Mouse (Mus musculus) E14TG2a.4 (cell line): Measurements from ENCODE around the gene Stambp.

Source experiments
- H3K27me3 ChIP-seq: 2 replicates; pipeline ENCODE4 v1.6.1; 2014; ENCODE audit warnings: low read length, control low read depth; ENCODE audit not compliant: insufficient read depth
- H3K36me3 ChIP-seq: 2 replicates; pipeline ENCODE4 v1.6.1; 2014; ENCODE audit warnings: low read length, control low read depth; ENCODE audit not compliant: insufficient read depth
- H3K4me1 ChIP-seq: replicated peaks from 2 replicates; pipeline ENCODE4 v1.6.1; 2014; ENCODE audit warnings: low read depth, low read length, control low read depth
- H3K4me3 ChIP-seq: replicated peaks from 2 replicates; pipeline ENCODE4 v1.5.1; 2014; ENCODE audit warnings: mild to moderate bottlenecking, low read length
- H3K9me3 ChIP-seq: 2 replicates; pipeline ENCODE4 v1.6.1; 2014; ENCODE audit warnings: low read length, control low read depth
- CTCF ChIP-seq: conservative IDR thresholded peaks from 2 replicates; pipeline ENCODE4 v1.5.1; 2014; ENCODE audit warnings: low read length
- NANOG ChIP-seq: IDR thresholded peaks from 2 replicates; pipeline ENCODE4 v1.6.1; 2014; ENCODE audit warnings: borderline replicate concordance, low read length, mixed read lengths
- POU5F1 ChIP-seq: IDR thresholded peaks from 2 replicates; pipeline ENCODE4 v1.6.1; 2014; ENCODE audit warnings: low read length, borderline replicate concordance

The Stambp gene

GRCm38 (mm10) chr6:83502656-83503055, 69.9 kb downstream of the Stambp start:
- peaks cover 25% of the 10 kb centered on the region for H3K4me1 ChIP-seq
- H3K36me3 ChIP-seq: peaks cover 16% of the 10 kb centered on the region
- peaks cover 5% of the 10 kb centered on the region; the same call in 1 of the 2 replicates for H3K9me3 ChIP-seq
- TF ChIP-seq POU5F1: no peak
- TF ChIP-seq NANOG: no peak
- no peak for TF ChIP-seq CTCF
- H3K4me3 ChIP-seq: no peak overlapping the region
- no peaks in the 10 kb centered on the region for H3K27me3 ChIP-seq

- H3K9me3 ChIP-seq: peaks cover 5% of the 10 kb centered on the region; the same call in 1 of the 2 replicates
- peaks cover 26% of the 10 kb centered on the region for H3K4me1 ChIP-seq
- H3K27me3 ChIP-seq: no peaks in the 10 kb centered on the region
- no peak overlapping the region for H3K4me3 ChIP-seq
- no peak for TF ChIP-seq CTCF
- TF ChIP-seq NANOG: no peak
- peaks cover 16% of the 10 kb centered on the region for H3K36me3 ChIP-seq
Measured at GRCm38 (mm10) chr6:83501524-83502310, 70.8 kb downstream of the Stambp start.

- Histone ChIP-seq H3K36me3 (peaks cover 19% of the 10 kb centered on the region), H3K4me1 (peaks cover 19% of the 10 kb centered on the region), H3K27me3 (no peaks in the 10 kb centered on the region), H3K4me3 (no peak overlapping the region), H3K9me3 (peaks cover 5% of the 10 kb centered on the region; the same call in 1 of the 2 replicates)
- TF ChIP-seq POU5F1 (no peak), CTCF (peak; percentile 94)
Measured at GRCm38 (mm10) chr6:83500462-83500861, 72.1 kb downstream of the Stambp start.

GRCm38 (mm10) chr6:83499078-83499477, 73.5 kb downstream of the Stambp start:
- Histone ChIP-seq H3K4me3 (no peak overlapping the region), H3K36me3 (peaks cover 16% of the 10 kb centered on the region), H3K4me1 (peaks cover 16% of the 10 kb centered on the region), H3K27me3 (no peaks in the 10 kb centered on the region), H3K9me3 (peaks cover 5% of the 10 kb centered on the region; the same call in 1 of the 2 replicates)
- TF ChIP-seq NANOG (no peak), POU5F1 (no peak), CTCF (no peak)

DNA sequence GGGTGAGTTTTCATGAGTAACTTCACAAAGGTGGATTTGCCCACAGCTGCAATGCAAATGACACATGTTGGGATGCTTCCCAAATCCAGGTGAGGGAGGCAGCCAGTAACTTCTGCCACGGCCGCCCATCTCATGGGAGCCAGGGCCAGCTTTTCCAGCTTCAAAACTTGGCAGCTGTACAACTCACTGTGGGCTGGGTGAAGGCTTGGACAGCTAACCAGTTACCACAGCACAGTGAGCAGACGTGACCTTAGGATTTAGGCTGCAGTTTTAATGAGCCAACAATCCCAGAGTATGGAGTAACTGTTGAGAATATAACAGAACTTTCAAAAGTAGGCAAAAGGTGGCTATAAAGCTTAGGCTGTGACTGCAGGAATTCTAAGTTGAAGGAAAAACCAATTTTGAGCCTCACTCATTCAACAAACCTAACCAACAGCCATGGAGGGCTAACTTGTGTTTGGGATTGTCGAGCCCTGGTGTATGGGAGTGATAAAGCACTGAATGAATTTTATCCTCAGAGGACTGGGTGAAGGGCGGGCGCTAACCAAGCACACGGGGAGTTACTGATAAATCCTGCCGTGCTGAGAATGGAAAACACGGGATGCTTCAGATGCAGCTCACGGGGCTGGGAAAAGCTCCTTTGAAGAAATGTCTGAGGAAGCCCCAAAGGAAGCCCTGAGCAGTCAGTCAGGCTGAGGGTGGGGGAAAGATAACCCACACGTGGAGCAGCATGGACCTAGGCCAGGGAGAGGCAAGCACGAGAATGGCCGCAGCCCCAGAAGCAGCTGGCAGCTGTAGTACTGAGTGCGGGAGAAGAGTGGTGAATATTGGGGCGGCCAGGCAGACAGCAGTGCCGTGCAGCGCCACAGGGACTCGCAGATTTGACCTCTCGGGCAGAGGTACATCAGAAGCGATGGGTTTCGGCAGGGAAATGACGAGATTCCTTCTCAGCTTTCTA, 75.5 kb downstream of the Stambp start:
- Histone ChIP-seq H3K36me3 (peaks cover 17% of the 10 kb centered on the region; the same call in 1 of the 2 replicates), H3K27me3 (no peaks in the 10 kb centered on the region), H3K9me3 (peaks cover 2% of the 10 kb centered on the region; the same call in 1 of the 2 replicates), H3K4me1 (peaks cover 14% of the 10 kb centered on the region), H3K4me3 (0 out of 2 replicates have a peak overlapping the region, but pooled peaks have one; percentile 4)
- TF ChIP-seq NANOG (no peak), POU5F1 (no peak), CTCF (no peak)

- peaks cover 11% of the 10 kb centered on the region for H3K4me1 ChIP-seq
- TF ChIP-seq POU5F1: no peak
- TF ChIP-seq NANOG: no peak
- TF ChIP-seq CTCF: no peak
- peaks cover 17% of the 10 kb centered on the region; the same call in 1 of the 2 replicates for H3K36me3 ChIP-seq
- H3K9me3 ChIP-seq: peaks cover 2% of the 10 kb centered on the region; the same call in 1 of the 2 replicates
- H3K27me3 ChIP-seq: no peaks in the 10 kb centered on the region
- H3K4me3 ChIP-seq: no peak overlapping the region
Measured at GRCm38 (mm10) chr6:83496009-83496752, 76.3 kb downstream of the Stambp start.
